Mouse (Mus musculus): ENCODE measurements at regions not wholly inside any gene's neighbourhood (a gene's known extent, or its start where the extent isn't known, plus 50 kb on each side); places are given as distances from the start of the nearest gene placed in this dataset.

DNA sequence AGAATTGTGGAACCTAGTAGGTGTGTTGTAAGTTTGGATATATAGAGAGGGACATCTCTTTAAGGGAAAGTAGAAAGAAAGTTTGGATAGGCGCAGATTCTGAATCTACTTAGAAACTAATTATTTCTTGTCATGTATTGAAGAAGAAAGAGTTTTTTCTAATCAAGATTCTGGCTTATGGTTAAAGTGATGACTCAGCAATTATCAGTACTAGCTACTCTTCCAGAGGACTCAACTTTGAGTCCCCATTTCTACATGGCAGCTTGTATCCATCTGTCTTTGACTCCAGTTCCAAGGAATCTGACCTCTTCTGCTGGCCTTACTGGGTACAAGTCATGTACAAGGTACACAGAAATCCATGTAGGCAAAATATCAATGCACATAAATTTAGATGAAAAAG is 2767.1 kb downstream of the Gm37988 start:
- DNase-seq (ENCODE audit: low spot score in 2 of 2), result no peak
- intact Hi-C loops (cut with DNase I), result no loop called here

DNA sequence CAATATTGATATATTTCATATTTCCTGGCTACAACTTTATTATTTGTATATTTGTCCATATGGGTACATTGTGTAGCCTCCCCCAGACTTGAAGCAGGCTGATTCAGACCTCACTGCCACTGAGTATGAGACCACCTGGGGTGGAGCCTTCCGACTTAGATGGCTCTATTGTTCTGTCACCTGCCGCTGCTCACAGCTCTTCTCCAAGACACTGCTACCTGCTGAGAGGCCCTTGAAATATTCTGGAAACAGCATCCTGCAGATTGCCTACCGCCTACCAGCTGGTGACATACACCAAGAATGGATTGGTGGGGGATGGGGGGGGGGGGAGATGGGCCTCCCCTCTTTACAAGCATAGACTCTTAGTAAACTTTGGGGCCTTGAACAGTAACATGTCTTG is 2778.7 kb downstream of the Gm37988 start:
- intact Hi-C loops (cut with DNase I), result no loop called here
- no peak for DNase-seq (ENCODE audit: low spot score in 2 of 2)

GRCm38 (mm10) chr1:7591327-7591726 is 2783.6 kb downstream of the Gm37988 start:
- intact Hi-C loops (cut with DNase I), result no loop called here

More at GRCm38 (mm10) chr1:7591327-7591726, 2783.6 kb downstream of the Gm37988 start:
- no peak for DNase-seq (ENCODE audit: low spot score in 2 of 2)

Measured in left cerebral cortex, postnatal 14 days (tissue).